Mouse (Mus musculus): ENCODE results near the gene Gm21905. TPM values are rescaled to one million over a fixed set of nuclear protein-coding genes. Genes with fewer than 3 reads are reported as not detected.

Gm21905 gene
- total RNA-seq, 1 experiment from 2014 or later: not detected

Other genes with a start within 250 kb of the Gm21905 start
- 76.0 and 77.1 TPM in 2 replicates for gene Atp8a1, start 99.0 kb downstream of the Gm21905 start, total RNA-seq (2017)
- not detected in 2 replicates for gene Gm5108, start 4.8 kb downstream of the Gm21905 start, total RNA-seq (2017)
- gene Grxcr1, start 85.4 kb upstream of the Gm21905 start, total RNA-seq (2017): not detected in 2 replicates

Measured in common myeloid progenitor, adult 5-6 weeks (primary cell).